Mouse (Mus musculus) embryo, embryonic 10 days (tissue): ENCODE results near the gene Hivep3.

Experiments used
- DNase-seq: peaks from one replicate; pipeline ENCODE4 v3.0.0-alpha.2; 2015; ENCODE audit warnings: low spot score

Hivep3 gene

GRCm38 (mm10) chr4:120104599-120104998 lies 371.0 kb downstream of the Hivep3 start:
- peak; percentile 72 for DNase-seq

- DNase-seq: no peak
Measured at GRCm38 (mm10) chr4:120106362-120106761, 372.8 kb downstream of the Hivep3 start.

- DNase-seq: no peak
Measured at GRCm38 (mm10) chr4:120107787-120108186, 374.2 kb downstream of the Hivep3 start.

GRCm38 (mm10) chr4:120115516-120115915 lies 381.9 kb downstream of the Hivep3 start:
- no peak for DNase-seq

- DNase-seq: no peak
Measured at GRCm38 (mm10) chr4:120116312-120116711, 382.7 kb downstream of the Hivep3 start.

- peak; percentile 51 for DNase-seq
Measured at GRCm38 (mm10) chr4:120120276-120120675, 386.7 kb downstream of the Hivep3 start.

DNA sequence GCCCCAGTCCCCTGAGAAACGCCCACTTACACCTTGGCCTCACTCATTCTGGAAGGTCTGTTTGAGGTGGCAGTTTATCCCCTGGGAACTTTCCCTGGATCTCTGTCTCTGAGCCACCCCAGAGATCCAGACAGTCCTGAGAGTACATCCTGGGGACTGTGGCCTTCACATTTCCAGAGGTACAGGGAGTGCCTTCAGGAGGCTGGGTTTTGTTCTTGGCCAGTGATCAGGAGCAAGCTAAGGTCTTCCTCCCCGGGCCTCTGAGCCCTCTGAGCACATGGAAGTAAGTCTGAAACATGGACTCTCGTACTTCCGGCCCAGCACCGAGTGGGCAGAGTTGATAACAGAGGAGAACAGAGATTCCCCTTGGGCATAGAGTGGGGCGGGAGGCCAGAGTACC lies 391.1 kb downstream of the Hivep3 start:
- DNase-seq: no peak

DNA sequence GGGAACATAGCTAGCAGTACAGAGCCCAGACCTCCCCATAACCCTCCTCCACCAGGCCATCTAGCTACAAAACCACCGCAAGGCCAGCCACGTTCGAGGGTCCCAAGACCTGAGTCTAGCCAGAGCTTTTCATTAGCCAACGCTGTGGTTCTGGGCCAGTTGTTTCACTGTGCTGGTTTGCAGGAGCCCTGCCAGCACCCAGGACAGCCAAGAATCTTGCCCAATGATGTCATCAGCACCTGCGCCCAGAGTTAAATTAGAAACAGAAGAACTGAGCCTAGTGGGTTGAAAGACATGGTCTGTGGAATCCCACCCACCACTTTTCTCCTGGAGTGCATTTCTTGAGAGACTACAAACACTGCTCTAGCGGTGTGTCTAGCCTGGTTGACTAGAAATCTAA lies 392.5 kb downstream of the Hivep3 start:
- no peak for DNase-seq

DNA sequence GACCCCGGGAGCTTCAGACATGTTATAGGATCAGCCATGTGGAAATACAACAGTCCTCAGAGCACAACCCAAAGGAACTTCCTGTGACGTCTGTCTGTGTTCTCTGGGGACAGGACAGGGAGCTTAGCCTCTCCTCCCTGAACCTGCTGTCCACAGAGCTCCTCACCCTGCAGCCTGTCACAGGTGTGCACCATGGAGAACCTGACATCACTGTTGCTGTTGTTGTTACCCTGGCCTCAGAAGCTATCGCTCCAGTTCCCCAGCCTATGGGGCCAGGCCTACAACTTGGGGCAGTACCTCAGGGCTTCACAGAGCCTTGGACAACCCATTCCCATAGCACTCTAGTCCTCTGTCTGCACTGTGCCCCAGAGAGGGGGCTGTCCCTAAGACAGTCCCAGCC lies 393.7 kb downstream of the Hivep3 start:
- DNase-seq: no peak

DNA sequence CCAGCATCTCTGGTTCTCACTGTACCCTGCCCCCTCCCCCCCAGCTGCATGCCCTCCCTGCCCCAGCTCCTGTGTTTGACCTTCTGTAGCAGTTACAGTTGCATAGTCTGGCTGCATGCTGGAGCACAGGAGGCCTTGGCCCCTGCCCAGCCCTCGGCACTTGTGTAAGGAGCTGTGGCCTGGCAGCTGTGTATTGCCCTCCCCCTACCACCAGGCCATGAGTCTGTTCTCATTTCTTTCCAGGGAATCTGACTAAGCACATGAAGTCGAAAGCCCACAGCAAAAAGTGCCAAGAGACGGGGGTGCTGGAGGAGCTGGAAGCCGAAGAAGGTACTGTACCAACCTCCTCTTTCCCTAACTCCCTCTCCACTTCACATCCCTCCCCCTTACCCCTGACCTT lies 394.4 kb downstream of the Hivep3 start:
- no peak for DNase-seq

DNA sequence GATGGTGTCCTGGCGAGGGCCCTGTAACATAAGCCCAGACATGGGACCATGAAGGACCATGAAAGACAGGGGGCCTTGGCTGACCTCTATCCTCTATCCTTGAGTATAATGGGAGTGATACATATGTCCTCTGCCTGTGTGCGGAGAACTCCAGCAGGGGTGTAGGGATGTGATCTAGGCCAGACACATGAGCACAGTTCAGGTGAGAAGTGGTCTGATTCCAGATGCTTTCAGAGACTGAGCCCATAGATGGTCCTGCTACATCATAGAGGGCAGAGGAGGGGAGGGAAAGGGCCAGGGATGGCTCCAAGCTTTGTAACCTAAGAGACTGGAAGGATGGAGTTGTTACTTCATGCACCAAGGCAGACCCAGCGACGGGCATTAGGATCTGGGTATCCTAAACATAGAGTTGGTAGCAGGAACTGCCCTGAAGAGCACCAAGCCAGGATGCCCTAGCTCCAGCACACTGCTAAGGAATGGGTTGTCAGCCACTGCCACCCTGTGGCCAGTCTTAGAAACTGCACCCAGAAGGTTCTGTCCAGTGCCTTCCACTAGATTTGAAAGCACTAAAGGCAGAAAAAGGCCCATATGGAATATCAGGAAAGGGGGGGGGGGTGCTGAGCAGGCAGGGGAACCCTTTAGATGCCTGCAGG lies 395.8 kb downstream of the Hivep3 start:
- DNase-seq: peak; percentile 79

- peak; percentile 54 for DNase-seq
Measured at GRCm38 (mm10) chr4:120130926-120131325, 397.3 kb downstream of the Hivep3 start.

DNA sequence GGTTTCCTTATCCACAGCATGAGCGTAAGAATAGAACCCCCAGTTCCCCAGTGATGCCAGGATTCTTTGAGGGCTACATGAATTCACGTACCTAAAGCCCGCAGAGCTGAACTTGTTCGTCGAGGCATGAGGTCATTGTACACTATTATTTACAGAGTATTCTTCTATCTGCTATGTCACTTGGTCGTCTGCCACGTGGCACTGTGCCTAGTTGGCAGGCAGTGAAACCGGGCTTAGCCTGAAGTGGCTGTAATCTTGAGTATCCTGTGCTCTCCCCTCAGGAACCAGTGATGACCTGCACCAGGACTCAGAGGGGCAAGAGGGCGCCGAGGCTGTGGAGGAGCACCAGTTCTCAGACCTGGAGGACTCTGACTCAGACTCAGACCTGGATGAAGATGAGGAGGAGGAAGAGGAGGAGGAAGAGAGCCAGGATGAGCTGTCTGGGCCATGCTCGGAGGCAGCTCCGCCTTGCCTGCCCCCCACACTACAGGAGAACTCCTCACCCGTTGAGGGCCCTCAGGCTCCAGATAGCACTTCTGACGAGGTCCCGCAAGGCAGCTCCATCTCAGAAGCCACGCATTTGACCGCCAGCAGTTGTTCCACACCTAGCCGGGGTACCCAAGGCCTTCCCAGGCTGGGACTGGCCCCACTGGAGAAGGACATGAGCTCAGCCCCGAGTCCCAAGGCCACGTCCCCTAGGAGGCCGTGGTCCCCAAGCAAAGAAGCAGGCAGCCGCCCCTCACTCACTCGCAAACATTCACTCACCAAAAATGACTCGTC lies 398.0 kb downstream of the Hivep3 start:
- no peak for DNase-seq

DNA sequence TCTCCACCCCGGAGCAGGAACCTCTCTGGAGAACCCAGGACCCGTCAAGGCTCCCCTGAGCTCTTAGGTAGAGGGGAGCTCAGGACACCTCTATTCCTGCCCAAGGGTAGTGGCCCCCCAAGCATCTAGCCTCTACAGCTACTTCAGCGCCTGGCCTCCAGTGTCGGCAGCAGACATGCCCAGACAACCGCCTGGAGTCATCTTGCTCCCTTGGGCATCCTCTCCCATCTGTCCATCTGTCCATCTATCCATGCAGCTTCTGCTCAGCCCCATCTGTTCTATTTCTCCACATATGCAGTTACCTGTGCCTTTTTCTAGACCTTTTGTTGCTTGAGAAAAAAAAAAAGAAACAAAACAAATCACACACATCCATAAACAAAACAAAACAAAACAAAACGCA lies 400.6 kb downstream of the Hivep3 start:
- DNase-seq: no peak

GRCm38 (mm10) chr4:120141810-120142209 lies 408.2 kb downstream of the Hivep3 start:
- no peak for DNase-seq

- DNase-seq: no peak
Measured at GRCm38 (mm10) chr4:120142905-120143304, 409.3 kb downstream of the Hivep3 start.

DNA sequence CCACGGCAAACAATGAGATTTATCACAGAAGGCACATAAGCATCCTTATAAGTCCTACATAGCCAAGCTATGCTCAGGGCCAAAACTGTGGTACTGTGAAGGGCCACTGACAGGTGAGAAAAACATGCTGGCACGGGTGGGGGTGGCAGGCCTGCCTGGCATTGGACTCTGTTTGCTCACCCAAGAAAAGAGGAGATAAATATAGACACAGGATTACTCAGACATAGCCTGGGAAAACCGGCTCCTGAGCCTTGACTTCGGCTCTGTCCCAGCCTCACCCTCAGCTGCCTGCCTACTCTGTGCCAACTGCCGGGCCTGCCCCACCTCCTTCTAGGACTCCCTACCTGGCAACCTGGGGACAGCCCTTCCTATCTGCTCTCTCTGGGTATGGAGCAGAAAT lies 410.8 kb downstream of the Hivep3 start:
- DNase-seq: no peak

DNA sequence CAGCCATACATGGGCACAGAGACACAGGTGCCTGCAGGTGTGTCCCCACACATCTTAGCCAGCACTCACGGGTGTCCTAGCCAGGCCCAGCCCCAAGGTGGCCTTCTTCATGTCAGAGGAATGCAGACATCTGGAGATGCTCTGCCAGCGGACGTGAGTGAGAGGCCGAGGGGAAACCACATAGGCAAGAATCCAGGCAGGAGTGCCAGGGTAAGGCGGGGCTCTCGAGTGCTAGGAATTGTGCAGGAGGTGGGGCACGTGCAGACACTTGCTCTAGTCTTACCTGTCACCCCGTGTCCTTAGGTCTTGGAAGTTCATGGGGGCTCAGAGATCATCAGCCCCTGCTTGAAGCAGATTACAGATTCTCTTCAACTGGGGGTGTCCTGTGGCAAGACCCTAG lies 412.3 kb downstream of the Hivep3 start:
- DNase-seq: no peak

GRCm38 (mm10) chr4:120148291-120149141 lies 414.9 kb downstream of the Hivep3 start:
- DNase-seq: peak; percentile 86

DNA sequence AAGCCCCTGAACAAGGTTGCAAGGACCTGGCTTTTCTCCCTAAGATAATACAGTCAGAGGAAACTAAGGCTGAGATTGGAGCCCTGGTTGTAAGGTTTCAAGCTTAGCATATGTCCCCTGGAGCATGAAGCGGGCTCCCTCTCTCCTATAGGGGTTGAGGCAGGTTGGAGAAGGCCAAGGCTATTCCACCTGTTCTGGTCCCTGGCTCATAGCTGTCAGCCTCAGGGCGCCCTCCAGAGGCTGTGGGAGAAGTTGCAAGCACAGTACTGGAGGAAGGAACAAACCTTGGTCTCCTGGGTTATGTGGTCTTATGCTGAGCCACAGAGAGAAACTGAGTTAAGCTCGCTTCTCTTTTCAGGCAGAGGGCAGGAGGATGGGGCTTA lies 415.5 kb downstream of the Hivep3 start:
- peak; percentile 74 for DNase-seq

GRCm38 (mm10) chr4:120150345-120150920 lies 416.8 kb downstream of the Hivep3 start:
- no peak for DNase-seq

DNA sequence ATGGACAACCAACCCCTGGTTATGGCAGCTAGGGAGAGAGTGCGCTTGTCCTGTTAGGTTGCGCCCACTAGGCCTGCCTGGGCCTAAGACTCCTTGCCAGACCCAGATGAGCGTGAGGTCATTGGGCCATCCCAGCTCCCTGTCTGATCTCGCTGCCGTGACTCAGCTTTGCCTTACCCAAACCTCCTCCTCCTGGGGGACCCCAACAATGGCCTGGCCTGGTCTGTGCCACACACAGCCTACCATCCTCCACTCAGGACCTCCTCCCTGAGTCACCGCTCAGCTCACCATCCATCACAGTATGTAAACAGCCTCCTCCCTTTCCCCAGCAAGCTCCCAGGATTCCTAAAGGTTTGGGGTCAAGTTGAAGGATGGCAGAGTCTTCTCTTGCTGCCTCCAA lies 418.3 kb downstream of the Hivep3 start:
- no peak for DNase-seq
